Mouse (Mus musculus) MEL (cell line): ENCODE data around the gene Zfp365. TPM values are rescaled to one million over a fixed set of nuclear protein-coding genes. Genes with fewer than 3 reads are reported as not detected.

Source experiments
- DNase-seq: peaks from one replicate; pipeline ENCODE4 v3.0.0; 2011; ENCODE audit warnings: low read depth, low spot score
- H3K27ac ChIP-seq: 2 replicates; pipeline ENCODE4 v1.5.1; 2012; ENCODE audit warnings: low read depth, mild to moderate bottlenecking, control low read depth, low read length, moderate library complexity; ENCODE audit not compliant: control insufficient read depth
- H3K27me3 ChIP-seq, 2 experiments: fragments of 150-350 bp in 1 of 2; sonication (generic) in 1 of 2; 2 replicates each; pipeline ENCODE4 v1.6.1; 2012; ENCODE audit warnings: low read length in 2 of 2, mild to moderate bottlenecking in 2 of 2, improper control_type of control experiment in 1 of 2, moderate library complexity in 1 of 2; ENCODE audit not compliant: insufficient read depth in 2 of 2, control insufficient read depth in 1 of 2
- H3K36me3 ChIP-seq, 2 experiments: 2 replicates each; pipeline ENCODE4 v1.6.1; 2012 to 2014; ENCODE audit warnings: low read length in 2 of 2, improper control_type of control experiment in 1 of 2, inconsistent platforms in 1 of 2, mild to moderate bottlenecking in 1 of 2; ENCODE audit not compliant: insufficient read depth in 2 of 2, control insufficient read depth in 1 of 2
- H3K4me1 ChIP-seq, 2 experiments: fragments of 150-350 bp in 1 of 2; sonication (generic) in 1 of 2; 2 replicates each; pipeline ENCODE4 v1.6.1; 2012; ENCODE audit warnings: low read length in 2 of 2, improper control_type of control experiment in 1 of 2, mild to moderate bottlenecking in 1 of 2; ENCODE audit not compliant: insufficient read depth in 2 of 2, control insufficient read depth in 1 of 2
- H3K4me3 ChIP-seq, 2 experiments: fragments of 150-350 bp in 1 of 2; sonication (generic) in 1 of 2; 2 replicates each; pipeline ENCODE4 v1.5.1; 2012; ENCODE audit warnings: low read depth in 2 of 2, low read length in 2 of 2, mild to moderate bottlenecking in 2 of 2, moderate library complexity in 2 of 2, control low read depth in 1 of 2, improper control_type of control experiment in 1 of 2; ENCODE audit not compliant: control insufficient read depth in 1 of 2, insufficient read depth in 1 of 2
- H3K79me2 ChIP-seq: 2 replicates; pipeline ENCODE4 v1.6.1; 2012; ENCODE audit warnings: mild to moderate bottlenecking, low read length, moderate library complexity; ENCODE audit not compliant: control insufficient read depth, poor library complexity, insufficient read depth
- H3K9ac ChIP-seq: 2 replicates; pipeline ENCODE4 v1.6.1; 2012; ENCODE audit warnings: low read depth, mild to moderate bottlenecking, control low read depth, low read length, moderate library complexity; ENCODE audit not compliant: control insufficient read depth, poor library complexity, severe bottlenecking
- H3K9me3 ChIP-seq: fragments of 150-350 bp; sonication (generic); replicated peaks from 2 replicates; pipeline ENCODE4 v1.6.1; 2012; ENCODE audit warnings: mild to moderate bottlenecking, low read length, improper control_type of control experiment, moderate library complexity; ENCODE audit not compliant: insufficient read depth
- CHD1 ChIP-seq: IDR thresholded peaks from 2 replicates; pipeline ENCODE4 v1.6.1; 2012; ENCODE audit warnings: low read depth, mild to moderate bottlenecking, inconsistent platforms, low read length, improper control_type of control experiment
- CHD2 ChIP-seq: IDR thresholded peaks from 2 replicates; pipeline ENCODE4 v1.6.1; 2011; ENCODE audit warnings: low read length, improper control_type of control experiment
- EP300 ChIP-seq, 2 experiments: IDR thresholded peaks; 2 replicates each; pipeline ENCODE4 v1.6.1; 2011; ENCODE audit warnings: improper control_type of control experiment in 2 of 2, low read length in 2 of 2, low read depth in 1 of 2, mild to moderate bottlenecking in 1 of 2
- ETS1 ChIP-seq: IDR thresholded peaks from 2 replicates; pipeline ENCODE4 v1.6.1; 2012; ENCODE audit warnings: low read depth, mild to moderate bottlenecking, inconsistent platforms, low read length, improper control_type of control experiment, moderate library complexity
- GATA1 ChIP-seq: IDR thresholded peaks from 2 replicates; pipeline ENCODE4 v1.6.1; 2011; ENCODE audit warnings: low read depth, low read length, improper control_type of control experiment
- HCFC1 ChIP-seq: IDR thresholded peaks from 2 replicates; pipeline ENCODE4 v1.6.1; 2012; ENCODE audit warnings: low read depth, mild to moderate bottlenecking, inconsistent platforms, low read length, improper control_type of control experiment, moderate library complexity
- JUND ChIP-seq: IDR thresholded peaks from 2 replicates; pipeline ENCODE4 v1.6.1; 2011; ENCODE audit warnings: low read depth, mild to moderate bottlenecking, improper control_type of control experiment, low read length
- KAT2A ChIP-seq: conservative IDR thresholded peaks from 2 replicates; pipeline ENCODE4 v1.6.1; 2012; ENCODE audit warnings: low read depth, low read length, improper control_type of control experiment, inconsistent platforms
- MAFK ChIP-seq: IDR thresholded peaks from 2 replicates; pipeline ENCODE4 v1.6.1; 2011; ENCODE audit warnings: low read depth, mild to moderate bottlenecking, low read length, improper control_type of control experiment, borderline replicate concordance
- MAX ChIP-seq: IDR thresholded peaks from 2 replicates; pipeline ENCODE4 v1.6.1; 2011; ENCODE audit warnings: low read length, improper control_type of control experiment
- MAZ ChIP-seq: IDR thresholded peaks from 2 replicates; pipeline ENCODE4 v1.6.1; 2012; ENCODE audit warnings: low read depth, mild to moderate bottlenecking, inconsistent platforms, low read length, improper control_type of control experiment
- MEF2A ChIP-seq: IDR thresholded peaks from 2 replicates; pipeline ENCODE4 v1.6.1; 2014; ENCODE audit warnings: low read depth, mild to moderate bottlenecking, inconsistent platforms, low read length, improper control_type of control experiment; ENCODE audit not compliant: poor library complexity, insufficient replicate concordance, severe bottlenecking; ENCODE audit errors: extremely low read depth
- MXI1 ChIP-seq: IDR thresholded peaks from 2 replicates; pipeline ENCODE4 v1.6.1; 2011; ENCODE audit warnings: mild to moderate bottlenecking, low read depth, low read length, improper control_type of control experiment
- MYC ChIP-seq: IDR thresholded peaks from 2 replicates; pipeline ENCODE4 v1.6.1; 2011; ENCODE audit warnings: low read depth, mild to moderate bottlenecking, low read length, improper control_type of control experiment, moderate library complexity
- NELFE ChIP-seq: IDR thresholded peaks from 2 replicates; pipeline ENCODE4 v1.6.1; 2011; ENCODE audit warnings: low read depth, low read length, improper control_type of control experiment
- RAD21 ChIP-seq: IDR thresholded peaks from 2 replicates; pipeline ENCODE4 v1.6.1; 2011; ENCODE audit warnings: mild to moderate bottlenecking, low read depth, low read length, improper control_type of control experiment
- SIN3A ChIP-seq: IDR thresholded peaks from 2 replicates; pipeline ENCODE4 v1.6.1; 2012; ENCODE audit warnings: low read length, improper control_type of control experiment, inconsistent platforms
- SMC3 ChIP-seq: IDR thresholded peaks from 2 replicates; pipeline ENCODE4 v1.6.1; 2011; ENCODE audit warnings: low read depth, low read length, improper control_type of control experiment
- USF1 ChIP-seq: IDR thresholded peaks from 2 replicates; pipeline ENCODE4 v1.6.1; 2014; ENCODE audit warnings: low read depth, mild to moderate bottlenecking, inconsistent platforms, low read length, improper control_type of control experiment, moderate library complexity
- USF2 ChIP-seq, 2 experiments: IDR thresholded peaks; 2 replicates each; pipeline ENCODE4 v1.6.1; 2011 to 2012; ENCODE audit warnings: improper control_type of control experiment in 2 of 2, low read length in 2 of 2, borderline replicate concordance in 1 of 2, inconsistent platforms in 1 of 2, low read depth in 1 of 2, mild to moderate bottlenecking in 1 of 2; ENCODE audit not compliant: insufficient read depth in 1 of 2
- ZC3H11A ChIP-seq: IDR thresholded peaks from 2 replicates; pipeline ENCODE4 v1.6.1; 2012; ENCODE audit warnings: low read depth, mild to moderate bottlenecking, inconsistent platforms, low read length, improper control_type of control experiment
- ZMIZ1 ChIP-seq: IDR thresholded peaks from 2 replicates; pipeline ENCODE4 v1.6.1; 2012; ENCODE audit warnings: low read depth, mild to moderate bottlenecking, inconsistent platforms, low read length, improper control_type of control experiment, moderate library complexity
- ZNF384 ChIP-seq: IDR thresholded peaks from 2 replicates; pipeline ENCODE4 v1.6.1; 2012; ENCODE audit warnings: low read depth, mild to moderate bottlenecking, inconsistent platforms, low read length, improper control_type of control experiment
- polyA plus RNA-seq, 2 experiments: library from polyadenylated mRNA; stranded (reverse) in 1 of 2; unstranded in 1 of 2; fragments of >175 nt in 1 of 2; fragments of >200 nt in 1 of 2; gene quantifications; 2 replicates each; pipeline versions ENCODE4 v1.2.1 to v1.2.4; 2012; ENCODE audit warnings: low replicate concordance in 2 of 2, low read depth in 1 of 2; ENCODE audit not compliant: insufficient read length in 2 of 2, insufficient read depth in 1 of 2, missing spikeins in 1 of 2
- total RNA-seq: library from RNA; depleted of rRNA; stranded (reverse); fragments of 300-350 nt; gene quantifications from 2 replicates; pipeline ENCODE4 v1.2.3, GENCODE M21; 2012

Gene Zfp365
- total and polyA plus RNA-seq, 3 experiments = not detected

GRCm38 (mm10) chr10:67906926-67907325 is 5.5 kb downstream of the Zfp365 start:
- no peak for TF ChIP-seq USF1
- no peak for TF ChIP-seq CHD1
- TF ChIP-seq ZMIZ1 = no peak
- TF ChIP-seq EP300 (IDR thresholded peaks at IDR 0.05; ENCODE audit: low read depth in 1 of 2, low read length in 2 of 2) = no peak
- Histone ChIP-seq H3K9ac (no peak overlapping the region), H3K27me3 (no peaks in the 10 kb centered on the region), H3K27ac (no peak overlapping the region), H3K4me3 (no peak overlapping the region), H3K9me3 (no peaks in the 10 kb centered on the region), H3K79me2 (no peaks in the 10 kb centered on the region), H3K4me1 (no peaks in the 10 kb centered on the region), H3K36me3 (no peaks in the 10 kb centered on the region)
- DNase-seq = no peak

DNA sequence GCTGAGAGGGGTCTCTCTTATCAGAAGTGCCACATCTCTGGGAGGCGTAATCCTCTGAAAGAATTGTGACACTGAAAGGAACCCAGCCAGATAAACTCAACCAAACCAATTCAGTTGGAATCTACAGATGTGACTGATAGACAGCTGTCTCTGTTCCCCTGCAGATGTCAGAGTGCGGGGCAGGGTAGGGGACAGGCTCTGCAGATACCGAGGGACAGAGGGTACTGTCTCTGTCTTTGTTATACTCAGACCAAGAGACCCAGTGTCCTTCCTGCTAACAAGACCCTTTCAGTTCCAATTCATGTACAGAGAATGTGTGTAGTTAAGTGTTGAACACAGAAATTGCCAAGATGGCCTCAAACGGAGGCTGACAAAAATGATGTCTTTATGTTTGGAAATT is 6.4 kb downstream of the Zfp365 start:
- H3K36me3 ChIP-seq = no peaks in the 10 kb centered on the region
- no peak for DNase-seq
- no peak overlapping the region for H3K9ac ChIP-seq

GRCm38 (mm10) chr10:67903387-67903786 is 9.1 kb downstream of the Zfp365 start:
- Histone ChIP-seq H3K4me3 (no peak overlapping the region), H3K36me3 (no peaks in the 10 kb centered on the region), H3K79me2 (no peaks in the 10 kb centered on the region), H3K27ac (no peak overlapping the region), H3K9me3 (no peaks in the 10 kb centered on the region), H3K9ac (no peak overlapping the region), H3K4me1 (no peaks in the 10 kb centered on the region), H3K27me3 (no peaks in the 10 kb centered on the region)
- TF ChIP-seq MAZ = no peak
- TF ChIP-seq SMC3 = no peak
- no peak for TF ChIP-seq MAFK
- no peak for TF ChIP-seq MEF2A
- no peak for TF ChIP-seq NELFE
- TF ChIP-seq ZNF384 = no peak
- no peak for TF ChIP-seq USF2 (IDR thresholded peaks at IDR 0.05; ENCODE audit: borderline replicate concordance in 1 of 2, insufficient read depth in 1 of 2, low read depth in 1 of 2, low read length in 2 of 2)
- TF ChIP-seq ETS1 = no peak
- TF ChIP-seq JUND = no peak
- no peak for TF ChIP-seq KAT2A
- no peak for TF ChIP-seq MAX
- TF ChIP-seq SIN3A = no peak
- TF ChIP-seq USF1 = no peak
- TF ChIP-seq ZMIZ1 = no peak
- TF ChIP-seq MXI1 = no peak
- TF ChIP-seq HCFC1 = no peak
- TF ChIP-seq RAD21 = no peak
- TF ChIP-seq CHD2 = no peak
- no peak for DNase-seq

More for the DNA sequence above, 6.4 kb downstream of the Zfp365 start:
- H3K9me3 ChIP-seq = no peaks in the 10 kb centered on the region
- TF ChIP-seq MEF2A = no peak
- no peak for TF ChIP-seq MXI1
- TF ChIP-seq KAT2A = no peak
- TF ChIP-seq ZC3H11A = no peak
- no peak for TF ChIP-seq MYC
- no peak for TF ChIP-seq MAZ
- TF ChIP-seq USF2 (IDR thresholded peaks at IDR 0.05; ENCODE audit: borderline replicate concordance in 1 of 2, insufficient read depth in 1 of 2, low read depth in 1 of 2, low read length in 2 of 2) = no peak
- TF ChIP-seq ZMIZ1 = no peak
- no peak for TF ChIP-seq GATA1
- H3K79me2 ChIP-seq = no peaks in the 10 kb centered on the region
- H3K4me3 ChIP-seq = no peak overlapping the region
- H3K4me1 ChIP-seq = no peaks in the 10 kb centered on the region
- H3K27me3 ChIP-seq = no peaks in the 10 kb centered on the region
- H3K27ac ChIP-seq = no peak overlapping the region
